Mouse (Mus musculus) embryo, embryonic 9.5 days (tissue): ENCODE measurements around the gene Cyp51.
"Not testable (repeated sequence)": the region's sequence is repeated elsewhere in the genome, so short reads cannot be mapped to it uniquely, and the experiment has no call there.

Experiments
- DNase-seq: peaks from one replicate; pipeline ENCODE4 v3.0.0-alpha.2; 2017; ENCODE audit errors: extremely low spot score

Cyp51 gene

GRCm38 (mm10) chr5:4104341-4105040 is at the start of gene Cyp51:
Gene Cyp51, minus strand, starts transcription at chr5:4104746.
- peak; percentile 94 for DNase-seq

- DNase-seq, result no peak
These were observed 8.1 kb upstream of the Cyp51 start for GRCm38 (mm10) chr5:4112570-4113098.

GRCm38 (mm10) chr5:4107056-4107455 is 2.5 kb upstream of the Cyp51 start:
- DNase-seq, result not testable (repeated sequence)

- no peak for DNase-seq
These were observed 1.2 kb upstream of the Cyp51 start for GRCm38 (mm10) chr5:4105651-4106186.

- no peak for DNase-seq
These were observed 763 bp downstream of the Cyp51 start for GRCm38 (mm10) chr5:4103626-4104340.

GRCm38 (mm10) chr5:4101770-4102169 is 2.8 kb downstream of the Cyp51 start:
- no peak for DNase-seq

- DNase-seq, result no peak
These were observed 3.5 kb downstream of the Cyp51 start for GRCm38 (mm10) chr5:4101031-4101430.

GRCm38 (mm10) chr5:4094471-4094870 is 10.1 kb downstream of the Cyp51 start:
- DNase-seq, result no peak

GRCm38 (mm10) chr5:4088190-4088589 is 16.4 kb downstream of the Cyp51 start:
- DNase-seq, result no peak

- DNase-seq, result no peak
These were observed 18.2 kb downstream of the Cyp51 start for GRCm38 (mm10) chr5:4086309-4086708.

GRCm38 (mm10) chr5:4084948-4085347 is 19.6 kb downstream of the Cyp51 start:
- no peak for DNase-seq

- DNase-seq, result no peak
These were observed 23.0 kb downstream of the Cyp51 start for GRCm38 (mm10) chr5:4081513-4081912.

- DNase-seq, result no peak
These were observed 23.7 kb downstream of the Cyp51 start for GRCm38 (mm10) chr5:4080861-4081260.

- DNase-seq, result no peak
These were observed 25.5 kb downstream of the Cyp51 start for GRCm38 (mm10) chr5:4079086-4079485.

- no peak for DNase-seq
These were observed 37.3 kb downstream of the Cyp51 start for GRCm38 (mm10) chr5:4067203-4067602.

GRCm38 (mm10) chr5:4066476-4067115 is 38.0 kb downstream of the Cyp51 start:
- DNase-seq, result no peak

- no peak for DNase-seq
These were observed 44.2 kb downstream of the Cyp51 start for GRCm38 (mm10) chr5:4060313-4060712.

GRCm38 (mm10) chr5:4040922-4041321 is 63.6 kb downstream of the Cyp51 start:
- no peak for DNase-seq

GRCm38 (mm10) chr5:4040372-4040771 is 64.2 kb downstream of the Cyp51 start:
- DNase-seq, result no peak

GRCm38 (mm10) chr5:4039351-4039750 is 65.2 kb downstream of the Cyp51 start:
- no peak for DNase-seq

- no peak for DNase-seq
These were observed 67.9 kb downstream of the Cyp51 start for GRCm38 (mm10) chr5:4036686-4037085.

GRCm38 (mm10) chr5:4031846-4032245 is 72.7 kb downstream of the Cyp51 start:
- DNase-seq, result no peak
